Mouse (Mus musculus): ENCODE results near the gene 2310061I04Rik.

The 2310061I04Rik gene

DNA sequence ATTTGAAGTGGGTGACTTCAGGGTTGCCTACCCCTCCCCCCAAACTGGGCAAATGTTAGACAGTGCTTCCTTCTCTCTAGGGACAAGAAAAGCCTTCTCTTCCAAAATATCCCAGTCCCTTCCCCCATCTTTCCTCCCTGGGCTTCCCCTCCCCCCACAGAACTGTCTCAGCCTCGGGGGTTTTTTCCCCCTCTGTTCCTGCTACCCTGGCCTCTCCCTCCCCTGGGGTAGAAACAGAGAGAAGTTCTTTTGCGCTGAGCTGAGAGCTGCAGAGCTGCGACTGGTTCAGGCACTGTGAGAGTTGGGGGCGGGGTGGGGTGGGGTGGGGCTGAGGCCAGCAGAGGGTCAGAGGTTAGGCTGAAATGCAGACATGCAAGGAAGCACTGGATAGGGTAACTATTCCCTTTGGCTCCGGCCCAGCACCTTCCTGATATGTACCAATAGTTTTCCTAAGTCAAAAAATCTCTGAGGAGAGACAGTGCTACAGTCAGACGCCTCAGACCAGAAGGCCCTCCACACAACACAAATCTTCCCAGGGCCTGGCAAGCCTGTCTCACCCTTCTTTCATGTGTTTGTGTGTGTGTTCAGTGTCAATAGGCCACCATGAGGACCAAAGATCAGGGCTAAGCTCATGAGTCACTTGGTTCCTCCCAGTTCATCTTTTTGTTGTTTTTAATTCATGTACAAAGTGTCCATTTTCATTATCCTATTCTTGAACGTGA is 27.7 kb downstream of the 2310061I04Rik start:
- no peak for DNase-seq (ENCODE audit: low read depth)

- DNase-seq (ENCODE audit: low read depth) = no peak
Observed at GRCm38 (mm10) chr17:35868961-35869345, 28.3 kb downstream of the 2310061I04Rik start.

GRCm38 (mm10) chr17:35868165-35868820 is 28.9 kb downstream of the 2310061I04Rik start:
- no peak for DNase-seq (ENCODE audit: low read depth)

GRCm38 (mm10) chr17:35866911-35867890 is 30.0 kb downstream of the 2310061I04Rik start:
- peak; percentile 35 for DNase-seq (ENCODE audit: low read depth)

GRCm38 (mm10) chr17:35866281-35866831 is 30.9 kb downstream of the 2310061I04Rik start:
- DNase-seq (ENCODE audit: low read depth) = no peak

DNA sequence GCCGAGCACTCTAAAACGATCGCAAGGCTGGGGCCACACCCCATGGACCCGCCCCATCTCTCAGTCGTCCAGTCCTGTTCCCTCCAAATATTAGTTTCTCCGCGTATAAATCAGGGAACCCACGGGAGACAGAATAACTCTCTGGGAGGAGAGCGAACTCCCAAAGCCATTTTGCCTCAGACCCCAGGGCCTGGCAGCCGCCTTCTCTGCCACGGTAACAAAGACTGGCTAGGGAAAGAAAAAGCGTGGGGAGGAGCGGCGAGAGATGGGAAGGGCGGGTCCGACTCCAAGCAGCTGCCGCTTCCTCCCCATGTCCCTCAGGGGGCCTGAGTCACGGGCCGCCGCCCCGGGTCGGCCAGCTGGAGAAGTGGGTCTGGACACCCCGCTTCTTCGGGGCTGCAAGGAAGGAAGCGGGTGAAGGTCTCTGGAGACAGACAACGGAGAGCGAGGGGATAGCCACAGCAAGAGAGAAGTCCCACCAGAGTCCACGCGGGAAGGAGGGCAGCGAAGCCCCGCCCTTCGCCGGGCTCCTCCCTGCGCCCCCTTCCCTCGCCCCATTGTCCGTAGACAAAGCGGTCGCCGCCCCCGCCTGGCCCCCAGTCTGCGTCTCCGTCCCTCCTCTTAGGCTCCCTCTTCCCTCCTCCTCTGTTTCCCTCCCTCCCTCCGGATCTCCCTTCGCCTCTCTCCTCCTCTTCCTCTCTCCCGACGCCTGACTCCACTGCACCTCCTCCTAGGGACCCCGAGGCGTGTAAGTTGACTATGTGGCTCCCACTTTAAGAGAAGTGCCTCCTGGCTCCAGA is 31.6 kb downstream of the 2310061I04Rik start, which contains the start of gene Ppp1r18:
Gene Ppp1r18, plus strand, starts transcription at position 113 of the 800 bp plus-strand sequence.
- DNase-seq (ENCODE audit: low read depth) = no peak

DNA sequence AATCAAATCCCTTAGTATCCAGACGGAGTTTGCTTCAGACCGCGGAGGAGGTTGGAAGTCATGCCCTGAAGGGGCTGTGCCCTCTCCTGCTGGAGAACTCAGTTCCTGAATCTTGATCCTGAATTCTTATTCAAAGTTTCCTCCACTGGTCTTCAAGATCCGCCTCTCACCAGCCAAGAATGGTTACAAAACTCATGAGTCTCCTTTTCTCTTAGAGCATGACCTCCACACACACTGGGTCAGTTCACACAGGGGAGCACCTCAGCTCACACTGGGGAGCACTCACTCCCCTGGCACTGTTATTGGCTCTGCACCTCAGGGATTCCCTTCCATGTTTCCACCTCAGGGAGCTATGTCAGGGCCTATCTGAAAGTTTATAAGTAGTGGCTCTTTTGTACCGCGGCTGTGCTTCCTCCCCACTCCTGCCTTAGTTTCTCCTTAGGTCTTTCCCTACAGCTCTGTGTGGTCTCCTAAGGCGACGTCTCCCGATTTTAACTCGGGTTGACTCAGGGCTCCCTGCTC is 32.3 kb downstream of the 2310061I04Rik start:
- DNase-seq (ENCODE audit: low read depth) = no peak

DNA sequence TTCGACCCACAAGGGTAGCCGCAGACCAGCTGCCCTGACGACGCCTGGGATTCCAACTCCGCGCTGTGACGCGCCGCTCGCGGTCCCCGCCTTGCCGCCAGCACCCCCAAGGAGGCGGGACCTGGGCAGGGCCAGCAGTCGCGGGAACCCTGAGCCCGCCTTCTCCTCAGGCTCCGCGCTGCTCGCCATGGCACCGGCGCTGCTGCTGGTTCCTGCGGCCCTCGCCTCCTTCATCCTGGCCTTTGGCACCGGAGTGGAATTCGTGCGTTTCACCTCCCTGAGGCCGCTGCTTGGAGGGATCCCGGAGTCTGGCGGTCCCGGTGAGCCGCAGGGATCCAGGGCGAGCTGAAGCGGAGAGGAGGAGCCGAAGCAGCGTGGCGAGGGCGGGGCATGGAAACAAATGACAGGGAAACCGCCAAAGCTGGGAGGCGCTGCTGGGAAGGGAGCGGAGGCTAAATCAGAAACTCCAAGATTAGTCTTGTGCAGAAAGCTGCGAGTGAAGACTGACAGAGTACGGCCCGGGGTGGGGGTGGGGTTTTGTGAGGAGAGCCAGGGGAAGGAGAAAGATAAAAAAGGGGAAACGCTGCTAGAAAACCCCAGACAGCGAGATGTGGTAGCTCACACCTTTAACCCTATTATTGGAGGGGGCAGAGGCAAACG is 35.9 kb downstream of the 2310061I04Rik start, which contains the start of gene Nrm:
Gene Nrm, plus strand, starts transcription at position 121 of the 660 bp plus-strand sequence.
- peak; percentile 84 for DNase-seq (ENCODE audit: low read depth)

GRCm38 (mm10) chr17:35860831-35861197 is 36.4 kb downstream of the 2310061I04Rik start:
- no peak for DNase-seq (ENCODE audit: low read depth)

DNA sequence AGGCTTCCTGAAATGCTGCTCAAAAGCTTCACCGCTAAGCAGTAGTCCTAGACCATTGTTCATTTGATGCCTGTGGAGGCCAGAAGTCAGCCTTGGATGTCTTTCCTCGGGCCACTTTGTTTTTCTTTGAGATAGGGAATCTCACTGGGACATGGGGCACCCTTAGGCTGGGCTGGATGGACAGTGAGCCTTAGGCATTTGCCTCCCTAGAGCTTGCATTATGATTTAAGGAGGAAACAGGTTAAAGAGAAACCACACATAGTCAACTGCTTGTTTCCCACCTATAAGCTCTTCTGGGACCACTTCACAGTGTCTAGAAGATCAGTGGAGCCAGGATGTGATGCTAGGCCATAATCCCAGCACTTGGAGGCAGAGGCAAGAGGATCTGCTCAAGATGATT is 37.4 kb downstream of the 2310061I04Rik start:
- DNase-seq (ENCODE audit: low read depth) = no peak

GRCm38 (mm10) chr17:35859371-35859770 is 37.9 kb downstream of the 2310061I04Rik start:
- DNase-seq (ENCODE audit: low read depth) = no peak

DNA sequence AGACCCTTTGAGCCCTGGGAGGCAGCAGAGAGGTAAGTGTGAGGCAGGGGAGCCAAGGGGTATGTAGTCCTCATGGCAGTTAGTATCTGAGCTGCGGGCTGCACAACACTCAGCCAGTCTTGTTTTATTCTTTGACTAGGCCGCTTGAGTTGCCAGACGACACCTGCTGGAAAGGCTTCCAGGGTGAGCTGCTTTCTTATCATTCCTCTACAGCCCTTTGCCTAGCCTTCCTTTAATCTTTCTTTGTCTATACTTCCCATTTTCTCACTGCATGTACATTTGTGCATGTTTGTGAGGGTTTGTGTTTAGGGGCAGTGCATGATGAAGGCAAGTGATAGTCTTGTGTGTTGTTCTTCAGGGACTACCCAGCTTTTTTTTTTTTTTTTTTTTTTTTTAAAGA is 46.3 kb downstream of the 2310061I04Rik start:
- DNase-seq (ENCODE audit: low read depth) = no peak

- no peak for DNase-seq (ENCODE audit: low read depth)
Observed at GRCm38 (mm10) chr17:35848112-35848511, 49.1 kb downstream of the 2310061I04Rik start.

DNA sequence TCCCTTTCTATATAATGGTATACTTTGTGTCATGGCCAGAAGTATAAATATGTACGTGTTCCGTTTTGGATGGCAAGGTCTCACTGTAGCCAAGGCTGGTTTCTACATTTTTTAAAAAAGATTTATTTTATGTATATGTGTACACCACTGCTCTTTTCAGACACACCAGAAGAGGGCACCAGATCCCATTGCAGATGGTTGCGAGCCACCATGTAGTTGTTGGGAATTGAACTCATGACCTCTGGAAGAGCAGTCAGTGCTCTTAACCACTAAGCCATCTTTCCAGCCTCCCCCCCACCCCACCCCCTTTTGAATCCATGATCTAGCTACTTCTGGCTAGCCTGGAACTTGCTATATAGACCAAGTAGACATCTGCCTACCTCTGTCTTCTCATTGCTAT is 53.7 kb downstream of the 2310061I04Rik start:
- no peak for DNase-seq (ENCODE audit: low read depth)

Measured in c-Kit-positive CD71-positive TER-119-negative erythroid progenitor cells, embryonic 14.5 days (primary cell).